Mouse (Mus musculus): Measurements from ENCODE around the gene Xxylt1.
A peak's percentile ranks its signal among the peaks of the same experiment; 100 is the strongest.

Xxylt1 gene

GRCm38 (mm10) chr16:30994296-30994695 is 86.9 kb downstream of the Xxylt1 start:
- DNase-seq (ENCODE audit: inconsistent age in 2 of 2, low spot score in 1 of 2) = peak in 1 of 2 experiments; percentile 41

GRCm38 (mm10) chr16:30992568-30992967 is 88.7 kb downstream of the Xxylt1 start:
- peak in 1 of 2 experiments; percentile 41 for DNase-seq (ENCODE audit: inconsistent age in 2 of 2, low spot score in 1 of 2)

GRCm38 (mm10) chr16:30990661-30991060 is 90.6 kb downstream of the Xxylt1 start:
- no peak for DNase-seq (ENCODE audit: inconsistent age in 2 of 2, low spot score in 1 of 2)

- no peak for DNase-seq (ENCODE audit: inconsistent age in 2 of 2, low spot score in 1 of 2)
Measured at GRCm38 (mm10) chr16:30988225-30988624, 93.0 kb downstream of the Xxylt1 start.

DNA sequence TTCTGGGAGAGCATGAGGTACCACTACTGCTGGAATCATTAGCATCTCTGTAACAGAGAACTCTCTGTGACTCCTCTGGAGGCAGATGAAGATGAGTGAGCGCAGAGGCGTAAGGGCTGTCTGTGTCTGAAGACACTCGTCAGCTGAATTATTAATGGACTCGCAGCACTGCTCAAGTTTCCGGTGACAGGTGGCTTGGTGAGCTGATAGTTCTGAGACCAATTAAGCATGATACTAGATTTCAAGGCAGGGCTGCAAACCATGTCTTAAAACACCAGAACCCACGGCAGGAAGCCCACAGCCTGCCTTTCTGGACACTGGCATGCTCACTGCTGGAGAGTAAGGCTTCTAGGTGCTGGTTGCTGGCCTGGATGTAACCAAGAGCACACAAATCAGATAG is 93.5 kb downstream of the Xxylt1 start:
- no peak for DNase-seq (ENCODE audit: inconsistent age in 2 of 2, low spot score in 1 of 2)

DNA sequence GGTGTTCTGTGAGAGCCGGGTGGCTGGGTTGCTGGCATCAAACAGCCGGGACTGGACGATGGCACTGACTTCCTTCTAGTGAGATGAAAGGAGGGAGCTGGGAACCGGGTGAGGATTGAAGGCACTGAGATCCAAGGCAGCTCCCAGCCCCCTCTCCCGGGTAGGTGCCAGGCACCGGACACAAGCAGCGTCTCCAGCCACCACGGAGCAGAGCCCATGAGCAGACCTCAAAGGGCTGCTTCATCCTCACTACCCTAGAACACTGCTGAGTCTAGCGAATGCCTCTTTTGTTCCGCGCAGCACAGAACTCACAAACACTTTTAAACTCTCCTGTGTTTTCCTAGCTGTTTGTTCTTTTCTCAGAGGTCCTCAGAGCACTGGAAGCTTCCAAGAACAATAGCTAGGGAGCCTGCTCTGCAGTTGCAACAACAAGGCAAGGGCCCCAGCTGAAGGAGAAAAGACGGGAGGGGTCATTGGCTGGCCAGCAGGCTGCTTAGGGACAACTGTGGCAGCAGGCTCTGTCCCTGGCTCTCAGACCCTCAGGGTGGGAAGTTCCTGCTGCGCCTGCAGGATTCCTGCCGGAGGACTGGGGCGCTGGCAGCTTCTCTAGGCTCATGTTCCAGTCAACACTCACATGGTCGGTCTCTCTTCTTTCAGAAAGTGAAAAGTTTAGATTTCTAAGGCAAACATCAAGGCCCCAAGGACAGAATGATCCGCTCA is 96.2 kb downstream of the Xxylt1 start:
- no peak for DNase-seq (ENCODE audit: inconsistent age in 2 of 2, low spot score in 1 of 2)

GRCm38 (mm10) chr16:30984101-30984500 is 97.1 kb downstream of the Xxylt1 start:
- DNase-seq (ENCODE audit: inconsistent age in 2 of 2, low spot score in 1 of 2) = no peak

DNA sequence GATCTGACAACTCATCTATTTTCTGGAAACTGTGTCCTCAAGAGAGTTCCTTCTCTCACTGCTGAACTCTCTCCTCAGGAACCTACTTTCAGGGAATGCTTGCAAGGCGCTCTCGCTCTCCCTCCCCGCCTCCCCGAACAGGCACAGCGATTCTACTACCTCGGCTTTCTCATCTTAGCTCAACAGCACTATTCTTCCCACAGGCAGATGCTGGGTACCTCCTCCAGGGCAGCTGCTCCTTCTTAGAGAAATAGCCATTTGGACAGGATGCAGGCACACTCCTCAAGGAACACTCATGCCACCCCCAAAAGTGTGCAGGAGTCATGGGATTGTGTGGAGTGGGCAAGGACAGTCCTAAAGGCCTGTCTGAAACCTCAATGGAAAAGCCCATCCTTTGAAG is 97.5 kb downstream of the Xxylt1 start:
- peak in 1 of 2 experiments; percentile 34 for DNase-seq (ENCODE audit: inconsistent age in 2 of 2, low spot score in 1 of 2)

DNA sequence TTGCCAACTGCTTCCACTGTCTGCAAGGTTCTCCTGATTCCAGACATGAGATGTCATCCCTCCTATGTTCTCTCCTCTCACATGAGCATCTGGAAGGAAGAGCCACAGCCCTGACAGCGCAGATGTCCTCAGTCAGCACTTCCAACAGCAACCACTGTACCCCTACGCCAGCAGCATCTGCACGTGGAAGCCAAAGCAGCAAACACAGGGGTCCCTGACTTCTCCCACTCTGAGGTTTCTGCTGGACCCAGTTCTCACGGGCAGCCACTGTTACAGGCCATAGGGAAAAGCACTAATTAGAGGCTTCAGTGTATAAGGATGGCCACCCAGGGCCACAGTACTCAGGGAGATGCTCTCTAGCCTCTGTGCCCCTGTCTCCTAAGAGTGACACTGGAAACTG is 98.0 kb downstream of the Xxylt1 start:
- DNase-seq (ENCODE audit: inconsistent age in 2 of 2, low spot score in 1 of 2) = no peak

GRCm38 (mm10) chr16:30981345-30981744 is 99.9 kb downstream of the Xxylt1 start:
- peak in 1 of 2 experiments; percentile 67 for DNase-seq (ENCODE audit: inconsistent age in 2 of 2, low spot score in 1 of 2)

DNA sequence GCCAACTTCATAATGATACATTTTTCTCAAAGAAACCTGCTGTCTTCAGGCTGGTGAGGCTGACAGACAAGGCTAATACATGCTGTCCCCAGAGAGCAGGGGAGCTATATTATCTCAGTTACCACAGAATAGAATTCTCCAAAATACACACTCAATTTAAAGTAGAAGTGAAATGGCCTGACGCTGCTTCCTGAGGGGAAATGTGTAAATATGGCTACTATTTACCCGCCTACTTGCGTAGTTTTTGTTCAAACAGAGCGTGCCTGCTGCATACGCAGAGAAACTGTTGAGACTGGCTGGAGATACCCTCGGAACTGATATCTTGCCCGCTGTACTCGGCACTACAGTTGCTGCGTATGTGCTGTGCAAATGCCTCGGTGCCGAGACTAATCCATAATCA is 101.3 kb downstream of the Xxylt1 start:
- no peak for DNase-seq (ENCODE audit: inconsistent age in 2 of 2, low spot score in 1 of 2)

DNA sequence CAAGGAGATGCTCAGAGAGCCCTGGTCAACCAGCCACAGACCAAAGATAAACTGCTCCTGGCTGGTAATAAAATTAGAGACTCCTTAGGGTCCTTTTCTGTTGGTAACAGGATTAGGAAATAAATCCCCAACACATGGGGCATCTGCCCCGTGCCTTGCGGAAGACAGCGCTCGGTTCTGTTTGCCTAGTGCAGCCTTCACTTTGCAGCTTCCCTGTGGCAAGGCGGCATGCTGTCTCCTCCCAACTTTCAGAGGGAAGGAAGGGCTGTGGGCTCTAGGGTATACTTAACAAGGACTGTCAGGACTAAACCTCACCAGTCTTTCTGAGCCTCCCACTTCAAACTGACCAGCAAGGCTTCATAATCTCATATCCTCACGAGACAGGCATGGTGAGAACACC is 103.5 kb downstream of the Xxylt1 start:
- DNase-seq (ENCODE audit: inconsistent age in 2 of 2, low spot score in 1 of 2) = no peak

- peak; percentile 91 to 97 for DNase-seq (ENCODE audit: inconsistent age in 2 of 2, low spot score in 1 of 2)
Measured at GRCm38 (mm10) chr16:30977186-30977585, 104.0 kb downstream of the Xxylt1 start.

DNA sequence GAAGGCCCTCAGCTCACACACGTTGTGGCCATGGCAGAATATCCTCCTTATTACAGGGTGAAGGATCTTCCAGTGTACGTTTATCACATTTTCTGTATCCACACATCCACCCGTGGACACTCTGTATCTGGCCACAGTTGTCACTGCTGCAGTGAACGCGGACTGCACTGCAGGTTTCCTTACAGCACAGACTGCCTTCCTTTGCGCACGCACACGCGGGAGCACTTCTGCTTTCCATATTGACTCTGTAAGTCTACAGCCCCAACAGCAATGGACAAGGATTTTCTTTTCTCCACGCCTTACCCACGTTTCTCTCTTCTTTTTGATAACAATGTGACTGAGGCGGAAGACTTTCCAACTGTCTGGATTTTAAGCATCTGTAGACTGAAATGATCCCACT is 106.7 kb downstream of the Xxylt1 start:
- no peak for DNase-seq (ENCODE audit: inconsistent age in 2 of 2, low spot score in 1 of 2)

DNA sequence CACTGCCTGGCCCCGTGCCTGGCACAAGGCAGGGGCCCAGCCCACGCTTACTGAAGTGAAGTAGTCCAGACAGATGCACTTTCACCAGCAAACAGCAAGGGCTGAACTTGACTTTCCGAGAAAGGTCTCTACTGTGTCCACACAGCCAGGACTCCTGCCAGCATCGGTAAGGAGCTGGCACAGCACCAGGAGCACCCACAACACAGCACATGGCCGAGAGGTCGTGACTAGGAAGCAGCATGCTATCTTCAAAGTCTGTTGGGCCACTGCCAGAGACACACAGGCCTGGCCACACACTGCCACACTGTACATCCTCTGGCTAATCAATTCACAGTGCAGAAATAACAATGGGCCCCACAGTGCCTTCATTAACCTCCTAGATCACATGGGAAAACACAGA is 107.8 kb downstream of the Xxylt1 start:
- DNase-seq (ENCODE audit: inconsistent age in 2 of 2, low spot score in 1 of 2) = peak; percentile 67 to 83

- peak in 1 of 2 experiments; percentile 56 for DNase-seq (ENCODE audit: inconsistent age in 2 of 2, low spot score in 1 of 2)
Measured at GRCm38 (mm10) chr16:30971950-30972541, 109.2 kb downstream of the Xxylt1 start.

- peak; percentile 37 to 66 for DNase-seq (ENCODE audit: inconsistent age in 2 of 2, low spot score in 1 of 2)
Measured at GRCm38 (mm10) chr16:30969266-30970064, 111.8 kb downstream of the Xxylt1 start.

- DNase-seq (ENCODE audit: inconsistent age in 2 of 2, low spot score in 1 of 2) = no peak
Measured at GRCm38 (mm10) chr16:30968402-30969151, 112.7 kb downstream of the Xxylt1 start.

DNA sequence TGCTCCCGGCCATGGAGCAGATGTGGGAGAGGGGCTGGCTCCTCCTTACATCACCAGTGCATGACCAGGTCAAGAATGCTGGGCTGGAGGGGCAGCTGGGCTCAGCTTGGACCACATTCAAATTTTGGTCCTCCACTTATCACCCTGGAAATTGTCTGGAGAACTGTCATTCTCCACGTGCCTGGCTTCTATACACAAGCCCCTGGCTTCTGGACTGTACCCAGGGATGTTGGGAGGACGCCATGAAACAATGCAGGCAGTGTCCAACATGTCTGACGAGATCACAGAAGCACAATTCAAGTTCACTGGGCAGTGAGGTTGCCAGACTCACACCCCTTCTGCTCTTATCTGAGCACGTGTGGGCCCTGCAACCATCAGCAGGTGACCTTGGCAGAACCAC is 114.5 kb downstream of the Xxylt1 start:
- no peak for DNase-seq (ENCODE audit: inconsistent age in 2 of 2, low spot score in 1 of 2)

DNA sequence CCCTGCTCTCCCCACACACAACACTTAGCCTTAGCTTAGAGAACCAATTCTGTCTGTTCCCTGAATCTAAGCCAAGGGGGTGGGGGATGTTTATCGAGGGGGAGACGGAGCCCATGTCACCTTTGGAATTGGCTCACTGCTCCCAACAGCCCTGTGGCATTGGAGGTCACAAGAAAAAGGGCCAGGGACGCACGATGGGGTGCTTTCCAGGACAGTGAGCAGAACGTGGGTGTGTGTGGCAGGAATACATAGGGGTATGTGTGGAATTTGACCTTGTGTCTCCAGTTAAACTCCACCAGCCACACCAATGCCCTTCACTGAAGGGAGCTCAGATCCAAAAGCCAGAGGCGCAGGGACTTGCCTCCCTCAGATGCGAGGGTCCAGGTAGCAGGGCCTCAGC is 116.3 kb downstream of the Xxylt1 start:
- peak in 1 of 2 experiments; percentile 58 for DNase-seq (ENCODE audit: inconsistent age in 2 of 2, low spot score in 1 of 2)

DNA sequence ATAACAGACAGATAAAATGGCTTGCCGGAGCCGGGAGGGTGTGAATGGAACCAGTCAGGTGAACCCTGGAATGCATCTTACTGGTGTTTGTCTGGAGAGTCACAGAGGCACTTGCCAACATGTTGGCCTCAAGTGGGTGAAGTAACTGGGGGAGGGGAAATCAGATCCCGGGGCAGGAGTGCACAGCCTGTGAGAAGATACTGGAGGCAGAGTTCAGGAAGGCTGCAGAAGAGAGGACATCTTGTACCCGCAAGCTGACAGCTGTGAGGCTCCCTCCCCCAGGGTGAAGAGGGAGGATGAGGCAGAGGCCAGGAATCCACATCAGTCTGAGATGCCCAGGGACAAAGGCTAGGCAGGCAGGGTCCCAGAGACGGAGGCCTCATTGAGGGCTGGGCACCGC is 116.8 kb downstream of the Xxylt1 start:
- no peak for DNase-seq (ENCODE audit: inconsistent age in 2 of 2, low spot score in 1 of 2)

All from adrenal gland, adult (tissue).